Mouse (Mus musculus) heart, embryonic 15.5 days (tissue): Measurements from ENCODE around the gene Pcx. TPM values are rescaled to one million over a fixed set of nuclear protein-coding genes. Genes with fewer than 3 reads are reported as not detected.
A peak's percentile ranks its signal among the peaks of the same experiment; 100 is the strongest.

ENCODE experiments used
- ATAC-seq: fragments of 200-750 bp; cut with Nextera tagmentation; replicated peaks from 2 replicates; pipeline ENCODE4 v1.8.0; 2017; ENCODE audit warnings: low read depth, moderate TSS enrichment; ENCODE audit not compliant: insufficient number of reproducible peaks, insufficient read depth, low FRiP score
- H3K27ac ChIP-seq: fragments of 300-500 bp; sonication (generic); 2 replicates; pipeline ENCODE4 v1.5.1; 2015; ENCODE audit warnings: mild to moderate bottlenecking, inconsistent platforms
- H3K27me3 ChIP-seq: fragments of 300-500 bp; sonication (generic); 2 replicates; pipeline ENCODE4 v1.6.1; 2015; ENCODE audit warnings: inconsistent platforms
- H3K36me3 ChIP-seq: fragments of 300-500 bp; sonication (generic); 2 replicates; pipeline ENCODE4 v1.6.1; 2015; ENCODE audit warnings: mild to moderate bottlenecking, inconsistent platforms
- H3K4me1 ChIP-seq: fragments of 300-500 bp; sonication (generic); replicated peaks from 2 replicates; pipeline ENCODE4 v1.6.1; 2015; ENCODE audit warnings: inconsistent platforms
- H3K4me2 ChIP-seq: fragments of 300-500 bp; sonication (generic); 2 replicates; pipeline ENCODE4 v1.6.1; 2015; ENCODE audit warnings: inconsistent platforms, mild to moderate bottlenecking, moderate library complexity
- H3K4me3 ChIP-seq: fragments of 300-500 bp; sonication (generic); 2 replicates; pipeline ENCODE4 v1.5.1; 2015; ENCODE audit warnings: mild to moderate bottlenecking, inconsistent platforms
- H3K9ac ChIP-seq: fragments of 300-500 bp; sonication (generic); 2 replicates; pipeline ENCODE4 v1.6.1; 2015; ENCODE audit warnings: mild to moderate bottlenecking, inconsistent platforms
- H3K9me3 ChIP-seq: fragments of 300-500 bp; sonication (generic); replicated peaks from 2 replicates; pipeline ENCODE4 v1.6.1; 2016; ENCODE audit warnings: inconsistent platforms
- WGBS: fragments of 180-500 bp; shearing (Covaris S2); methylation state at CpG from one replicate; pipeline ENCODE4 v1.1.7; 2015; ENCODE audit warnings: mixed read lengths; 5-methylcytosine and 5-hydroxymethylcytosine counted together
- polyA plus RNA-seq: library from polyadenylated mRNA; unstranded; fragments of >200 nt; fragmentation: Nextera tagmentation; extraction: Ambion mirVana; gene quantifications from 2 replicates; pipeline ENCODE4 v1.2.1, GENCODE M21; 2015

Gene Pcx
- polyA plus RNA-seq, 1 experiment from 2014 or later: 10.5 TPM

DNA sequence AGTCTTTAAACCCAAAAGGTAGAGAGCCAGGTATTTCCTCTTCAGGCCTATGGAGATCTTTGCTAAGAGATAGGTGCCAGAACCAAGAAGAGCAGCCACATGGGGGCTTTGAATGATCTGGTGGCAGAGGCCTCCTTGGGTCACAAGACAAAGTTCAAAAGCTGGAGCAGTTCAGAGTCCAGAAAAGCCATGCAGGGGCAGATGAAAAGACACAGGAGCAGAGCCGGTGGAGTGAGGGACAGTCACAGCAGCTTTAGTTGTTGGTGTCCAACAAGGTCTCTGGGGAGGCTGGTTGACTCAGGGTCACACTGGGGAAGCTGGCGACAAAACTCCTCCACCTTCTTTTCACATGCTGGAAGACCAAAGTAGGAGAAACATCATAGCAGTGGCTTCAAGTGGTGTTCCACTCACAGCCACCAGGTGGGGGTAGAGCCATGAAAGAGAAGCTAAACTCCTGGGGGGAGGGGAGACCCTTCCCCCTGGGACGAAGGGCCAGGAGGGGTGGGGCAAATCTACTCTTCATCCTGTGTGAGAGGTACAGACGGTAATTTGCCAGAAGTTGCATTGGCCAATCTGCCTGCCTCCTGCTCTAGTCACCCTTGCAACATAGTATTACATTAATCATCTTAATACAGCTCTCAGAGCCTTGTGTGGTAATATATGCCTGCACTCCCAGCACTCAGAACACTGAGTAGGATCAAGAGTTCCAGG lies 12.9 kb upstream of the Pcx start:
- 0 out of 2 replicates have a peak overlapping the region, but pooled peaks have one; percentile 32 for H3K4me2 ChIP-seq

DNA sequence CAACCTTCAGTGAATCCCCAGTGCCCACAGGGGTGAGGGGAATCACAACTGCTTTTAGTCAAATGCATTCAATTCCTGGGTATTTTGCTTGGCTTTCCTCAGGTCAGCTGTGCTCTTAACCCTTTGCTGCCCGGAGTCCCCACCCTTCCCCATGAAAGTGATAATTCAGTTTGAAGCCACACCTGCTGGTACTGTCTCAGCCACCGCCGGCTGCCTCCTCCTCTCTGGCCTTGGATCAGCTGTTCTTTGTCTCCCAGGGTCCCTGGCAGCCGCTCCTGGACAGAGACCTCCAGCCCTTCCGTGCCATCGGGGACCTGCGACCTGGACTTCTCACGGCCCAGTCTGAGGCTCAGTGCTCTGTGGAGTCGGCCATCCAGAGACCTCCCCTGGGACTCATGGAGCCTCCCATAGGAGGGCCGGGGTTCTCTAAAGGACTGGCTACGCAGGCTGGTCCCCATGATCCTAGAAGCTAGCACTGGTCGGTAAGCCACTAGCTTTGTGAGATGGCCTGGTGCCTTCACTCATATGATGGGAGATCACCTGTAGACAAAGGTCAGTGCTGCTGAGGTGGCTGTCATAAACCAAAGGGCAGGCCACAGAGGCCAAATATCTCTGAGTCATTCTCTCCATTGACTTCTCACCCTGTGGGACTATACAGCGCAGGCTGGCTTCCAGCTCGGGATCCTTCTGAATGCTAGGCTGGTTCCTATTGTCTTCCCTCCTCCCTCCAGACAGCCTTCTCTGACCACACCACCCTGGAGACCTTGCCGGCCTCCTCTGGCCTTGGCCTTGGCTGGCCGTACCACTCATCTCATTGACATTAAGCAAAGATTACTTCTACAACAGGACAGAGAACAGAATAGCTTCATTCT lies 12.0 kb upstream of the Pcx start, which contains the start of gene 2010003K11Rik:
2010003K11Rik (minus strand) TSS at position 522 of the 872 bp plus-strand sequence.
- H3K4me2 ChIP-seq: 0 out of 2 replicates have a peak within 1 kb of the TSS, but pooled peaks have one; percentile 32
- no peak within 1 kb of the TSS for H3K27ac ChIP-seq
- no peaks in the 10 kb centered on the region for H3K9me3 ChIP-seq
- H3K4me1 ChIP-seq: peaks cover 5% of the 10 kb centered on the region
- H3K27me3 ChIP-seq: no peaks in the 10 kb centered on the region
- WGBS: 63% methylated on average over 16 of the region's 16 CpGs
- no peak within 1 kb of the TSS for H3K4me3 ChIP-seq
- no peaks in the 10 kb centered on the region for H3K36me3 ChIP-seq
- no peak for ATAC-seq
- H3K9ac ChIP-seq: no peak within 1 kb of the TSS

More for the DNA sequence above, 12.9 kb upstream of the Pcx start:
- no peak overlapping the region for H3K4me3 ChIP-seq
- H3K27ac ChIP-seq: no peak overlapping the region
- H3K4me1 ChIP-seq: peaks cover 5% of the 10 kb centered on the region
- no peaks in the 10 kb centered on the region for H3K36me3 ChIP-seq
- peak; percentile 33 for ATAC-seq
- no peaks in the 10 kb centered on the region for H3K9me3 ChIP-seq
- no peaks in the 10 kb centered on the region for H3K27me3 ChIP-seq
- no peak overlapping the region for H3K9ac ChIP-seq
- 3% methylated on average over 4 of the region's 4 CpGs for WGBS

DNA sequence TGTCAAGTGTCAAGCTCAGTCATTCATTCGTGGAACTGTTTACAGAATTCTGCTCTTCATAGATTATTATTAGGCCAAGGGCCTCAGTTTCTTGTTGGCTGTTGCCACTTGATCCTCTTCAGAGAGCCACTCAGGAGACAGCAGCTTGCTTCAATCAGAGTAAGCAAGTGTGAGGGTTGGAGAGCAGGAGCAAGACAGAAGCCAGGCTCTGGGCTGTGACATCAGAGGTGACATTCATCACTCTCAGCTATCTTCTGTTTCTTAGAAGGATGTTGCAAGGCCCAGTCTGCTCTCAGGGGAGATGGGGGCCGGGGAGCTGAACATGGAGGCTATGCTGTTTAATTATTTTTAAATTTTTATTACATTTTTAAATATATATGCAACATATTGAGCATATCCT lies 7.6 kb upstream of the Pcx start:
- peaks cover 3% of the 10 kb centered on the region for H3K4me1 ChIP-seq
- ATAC-seq: no peak
- H3K9me3 ChIP-seq: no peaks in the 10 kb centered on the region
- no peaks in the 10 kb centered on the region for H3K36me3 ChIP-seq
- H3K4me2 ChIP-seq: no peak overlapping the region
- no peak overlapping the region for H3K9ac ChIP-seq
- WGBS: 46% methylated on average over 2 of the region's 2 CpGs
- no peak overlapping the region for H3K4me3 ChIP-seq
- H3K27ac ChIP-seq: no peak overlapping the region
- H3K27me3 ChIP-seq: no peaks in the 10 kb centered on the region

DNA sequence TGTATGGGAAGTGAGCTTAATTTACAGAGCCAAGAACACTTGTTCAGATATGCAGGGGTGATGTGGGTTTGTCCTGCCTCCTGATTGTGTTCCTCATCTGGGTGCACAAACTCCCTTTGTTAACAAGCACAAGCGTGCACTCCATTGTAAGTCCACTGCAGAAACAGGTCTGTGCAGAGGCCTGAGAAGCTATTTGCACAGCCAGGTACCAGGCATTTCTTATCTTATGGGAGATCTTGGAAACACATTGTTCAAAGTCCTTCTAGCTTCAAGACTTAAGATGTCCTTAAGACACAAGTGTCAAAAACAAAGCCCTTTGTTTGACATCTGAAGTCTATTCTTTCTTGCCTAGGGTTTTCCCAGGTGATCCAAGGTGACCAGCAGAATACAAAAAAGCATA lies 5.4 kb upstream of the Pcx start:
- Histone ChIP-seq H3K27ac (no peak overlapping the region), H3K36me3 (no peaks in the 10 kb centered on the region), H3K9ac (no peak overlapping the region), H3K9me3 (no peaks in the 10 kb centered on the region), H3K4me2 (no peak overlapping the region), H3K4me1 (peaks cover 5% of the 10 kb centered on the region), H3K4me3 (no peak overlapping the region), H3K27me3 (no peaks in the 10 kb centered on the region)
- WGBS: 86% methylated on average over 1 of the region's 1 CpGs
- no peak for ATAC-seq

DNA sequence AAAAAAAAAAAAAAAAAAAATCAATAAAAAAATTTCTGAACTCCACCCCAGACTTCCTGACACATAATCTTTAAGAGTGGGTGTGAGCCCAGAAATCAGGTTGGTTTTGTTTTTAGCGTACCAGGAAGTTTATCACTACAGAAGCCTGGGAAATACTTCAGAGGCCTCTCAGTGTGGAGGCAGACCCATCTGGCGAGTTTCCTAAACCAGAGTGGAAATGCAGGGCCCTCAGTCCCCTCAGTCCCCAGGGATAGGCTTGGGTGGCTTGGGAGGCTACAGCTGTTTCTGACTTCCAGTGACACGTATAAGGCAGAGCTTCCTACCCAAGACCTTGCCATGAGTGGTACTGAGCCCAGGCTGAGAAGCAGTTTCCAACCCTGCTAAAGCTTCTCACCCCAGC lies 2.5 kb upstream of the Pcx start:
- WGBS: 53% methylated on average over 3 of the region's 3 CpGs
- H3K27me3 ChIP-seq: 0 out of 2 replicates have a peak, but pooled peaks cover 5% of the 10 kb centered on the region
- no peak for ATAC-seq

DNA sequence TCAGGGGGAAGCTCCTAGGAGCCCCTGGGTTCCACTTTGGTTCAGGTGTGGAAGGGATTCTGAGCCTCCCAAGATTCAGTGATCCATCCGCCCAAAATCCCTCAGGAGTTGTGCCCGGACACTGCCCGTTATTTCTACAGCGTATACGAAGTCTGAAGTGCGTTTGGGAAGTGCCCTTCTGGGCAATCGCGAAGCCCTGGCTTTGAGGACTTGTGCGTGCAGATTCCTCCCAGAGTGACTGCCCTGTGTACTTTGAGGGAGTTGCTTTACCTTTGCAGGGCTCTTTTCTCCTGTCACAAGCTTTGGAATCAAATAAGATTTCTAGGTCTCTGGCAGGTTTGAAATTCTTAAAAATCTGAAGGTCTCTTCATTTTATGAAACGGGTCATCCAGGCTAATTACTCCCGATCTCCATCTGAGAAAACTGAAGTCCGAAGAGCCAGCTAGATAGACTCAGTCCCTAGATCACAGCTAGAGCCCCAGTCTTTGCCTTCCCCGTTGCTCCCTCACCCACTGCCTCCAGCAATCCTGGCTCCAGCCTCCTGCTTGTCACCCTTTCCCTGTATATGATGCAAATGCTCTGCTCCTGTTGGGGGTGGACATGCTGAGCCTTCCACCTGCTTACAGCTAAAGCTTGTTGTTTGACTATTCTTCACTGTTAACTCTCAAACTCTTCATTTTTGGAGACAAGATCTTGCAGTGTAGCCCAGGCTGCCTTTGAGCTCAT lies 1.0 kb downstream of the Pcx start:
- Histone ChIP-seq H3K9ac (peak overlapping the region; percentile 60), H3K27me3 (0 out of 2 replicates have a peak, but pooled peaks cover 5% of the 10 kb centered on the region), H3K27ac (no peak overlapping the region), H3K4me3 (peak overlapping the region; percentile 75), H3K4me1 (peaks cover 17% of the 10 kb centered on the region), H3K4me2 (peak overlapping the region; percentile 94), H3K36me3 (no peaks in the 10 kb centered on the region), H3K9me3 (no peaks in the 10 kb centered on the region)
- no peak for ATAC-seq
- WGBS: 8% methylated on average over 13 of the region's 13 CpGs

More for the DNA sequence above, 2.5 kb upstream of the Pcx start:
- no peak overlapping the region for H3K4me3 ChIP-seq
- no peak overlapping the region for H3K27ac ChIP-seq
- H3K36me3 ChIP-seq: no peaks in the 10 kb centered on the region
- no peak overlapping the region for H3K4me2 ChIP-seq
- H3K9me3 ChIP-seq: no peaks in the 10 kb centered on the region
- H3K9ac ChIP-seq: no peak overlapping the region
- peaks cover 12% of the 10 kb centered on the region for H3K4me1 ChIP-seq

DNA sequence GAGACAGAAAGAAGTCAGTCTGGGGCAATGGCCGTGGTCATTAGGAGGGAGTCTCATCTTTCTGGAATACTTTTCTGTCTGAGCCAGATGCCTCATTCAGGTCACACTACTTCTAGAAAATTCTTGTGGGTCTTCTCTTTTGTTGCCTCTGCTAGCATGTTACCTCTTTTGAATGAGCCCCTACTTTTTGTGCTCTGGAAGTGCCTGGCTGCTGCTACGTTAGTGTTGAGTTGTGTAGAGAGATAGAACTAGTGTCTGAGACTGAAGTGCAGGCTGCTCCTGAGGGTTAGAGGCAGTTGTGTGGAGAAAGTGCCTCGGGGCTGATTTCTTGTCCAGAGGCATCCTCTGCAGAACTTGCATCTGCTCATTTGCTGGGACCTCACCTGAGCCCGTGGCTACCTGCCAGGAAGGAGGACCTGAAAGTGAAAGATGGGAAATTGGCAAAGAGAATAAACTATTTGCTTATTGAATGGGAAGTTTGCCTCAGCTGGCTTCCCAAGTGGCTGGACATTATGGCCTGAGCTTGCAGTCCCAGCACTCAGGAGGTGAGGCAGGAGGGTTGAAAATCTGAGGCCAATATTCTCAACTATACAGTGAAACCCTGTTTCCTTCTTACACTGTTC lies 3.1 kb downstream of the Pcx start:
- WGBS: 58% methylated on average over 4 of the region's 4 CpGs
- Histone ChIP-seq H3K9ac (no peak overlapping the region), H3K36me3 (no peaks in the 10 kb centered on the region)

DNA sequence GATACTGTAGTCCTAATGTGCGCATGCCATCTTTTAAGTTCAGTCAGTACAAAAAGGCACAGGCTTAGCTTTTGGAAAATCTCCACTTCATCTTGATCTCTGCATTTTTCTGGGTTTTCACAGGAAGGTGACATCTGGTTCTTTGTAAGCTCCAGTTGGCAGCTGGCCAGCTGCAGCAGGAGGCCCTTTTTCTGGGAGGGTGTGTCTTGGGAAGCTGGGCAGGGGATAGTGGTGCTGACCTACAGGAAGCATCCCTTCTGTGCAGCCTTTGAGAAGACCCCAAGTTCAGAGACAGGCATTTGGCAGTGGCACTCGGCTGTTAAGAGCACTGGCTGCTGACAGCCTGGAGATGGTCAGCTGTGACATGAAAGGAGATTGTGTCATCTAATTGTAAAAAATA lies 5.5 kb downstream of the Pcx start:
- no peak for ATAC-seq
- Histone ChIP-seq H3K27ac (no peak overlapping the region), H3K4me3 (no peak overlapping the region), H3K9ac (no peak overlapping the region), H3K27me3 (0 out of 2 replicates have a peak, but pooled peaks cover 5% of the 10 kb centered on the region), H3K4me1 (peaks cover 9% of the 10 kb centered on the region), H3K9me3 (no peaks in the 10 kb centered on the region), H3K4me2 (no peak overlapping the region), H3K36me3 (no peaks in the 10 kb centered on the region)
- 41% methylated on average over 2 of the region's 2 CpGs for WGBS

More for the DNA sequence above, 3.1 kb downstream of the Pcx start:
- ATAC-seq: no peak
- Histone ChIP-seq H3K4me3 (no peak overlapping the region), H3K9me3 (no peaks in the 10 kb centered on the region), H3K27ac (no peak overlapping the region), H3K4me2 (no peak overlapping the region), H3K27me3 (0 out of 2 replicates have a peak, but pooled peaks cover 5% of the 10 kb centered on the region), H3K4me1 (peaks cover 17% of the 10 kb centered on the region)

DNA sequence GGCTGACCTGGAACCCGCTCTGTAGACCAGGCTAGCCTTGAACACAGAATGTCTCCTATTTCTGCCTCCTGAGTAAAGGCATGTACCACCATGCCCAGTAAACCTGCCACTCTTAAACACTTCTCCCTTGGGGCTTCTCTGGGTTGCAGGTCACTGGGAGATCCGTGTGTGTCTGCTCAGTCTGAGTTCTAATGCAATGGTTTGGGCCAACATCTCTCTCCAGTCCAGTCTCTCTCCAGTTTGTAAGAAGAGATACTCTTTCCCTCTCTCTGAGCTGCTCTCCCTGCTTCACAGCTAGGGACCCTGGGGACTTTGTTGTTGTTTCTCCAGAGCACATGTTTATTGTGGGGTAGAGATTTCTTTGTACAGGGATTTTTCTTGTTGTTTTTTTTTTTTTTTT lies 6.0 kb downstream of the Pcx start:
- 65% methylated on average over 2 of the region's 2 CpGs for WGBS

DNA sequence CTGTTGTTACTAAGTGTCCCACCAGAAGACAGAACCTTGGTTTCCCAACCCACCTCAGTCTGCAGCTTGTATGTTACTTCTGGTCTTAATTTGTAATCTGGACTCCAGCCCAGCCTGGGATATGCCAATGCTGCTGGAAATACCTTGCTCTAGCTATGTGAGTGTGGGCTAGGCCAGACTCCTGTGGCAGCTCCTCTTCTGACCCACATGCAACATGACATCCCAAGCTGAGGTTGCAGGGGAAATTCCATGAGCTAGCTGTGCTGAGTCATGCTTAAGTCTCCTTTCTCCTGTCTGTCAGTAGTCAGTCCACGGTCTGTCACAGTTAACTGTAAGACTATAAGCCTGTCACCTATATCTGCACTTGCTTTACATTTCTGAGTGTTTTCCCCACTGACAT lies 7.2 kb downstream of the Pcx start:
- Histone ChIP-seq H3K27ac (no peak overlapping the region), H3K27me3 (no peaks in the 10 kb centered on the region), H3K4me2 (no peak overlapping the region), H3K4me1 (peaks cover 5% of the 10 kb centered on the region), H3K9ac (no peak overlapping the region), H3K9me3 (no peaks in the 10 kb centered on the region), H3K4me3 (no peak overlapping the region), H3K36me3 (no peaks in the 10 kb centered on the region)
- ATAC-seq: no peak
- WGBS: 58% methylated on average over 1 of the region's 1 CpGs

More for the DNA sequence above, 6.0 kb downstream of the Pcx start:
- Histone ChIP-seq H3K27ac (no peak overlapping the region), H3K4me2 (no peak overlapping the region), H3K4me3 (no peak overlapping the region), H3K4me1 (peaks cover 5% of the 10 kb centered on the region), H3K36me3 (no peaks in the 10 kb centered on the region), H3K9ac (no peak overlapping the region), H3K9me3 (no peaks in the 10 kb centered on the region), H3K27me3 (0 out of 2 replicates have a peak, but pooled peaks cover 5% of the 10 kb centered on the region)
- no peak for ATAC-seq
